Mouse (Mus musculus) heart, embryonic 14.5 days (tissue): ENCODE results near the gene Slc46a3. TPM values are rescaled to one million over a fixed set of nuclear protein-coding genes. Genes with fewer than 3 reads are reported as not detected.

ENCODE experiments used
- ATAC-seq: fragments of 200-750 bp; cut with Nextera tagmentation; 2 replicates; pipeline ENCODE4 v1.8.0; 2017; ENCODE audit warnings: low read depth, moderate TSS enrichment; ENCODE audit not compliant: insufficient number of reproducible peaks, insufficient read depth, low FRiP score
- H3K27ac ChIP-seq, 2 experiments: fragments of 200-500 bp in 1 of 2; fragments of 300-500 bp in 1 of 2; sonication (generic) in 1 of 2; replicated peaks in 1 of 2; 2 replicates each; pipeline ENCODE4 v1.5.1; 2012 to 2014; ENCODE audit warnings: low read depth in 2 of 2, low read length in 2 of 2, control low read depth in 1 of 2, mild to moderate bottlenecking in 1 of 2, mixed read lengths in 1 of 2; ENCODE audit not compliant: control insufficient read depth in 1 of 2, insufficient read depth in 1 of 2
- H3K27me3 ChIP-seq: fragments of 300-500 bp; sonication (generic); 2 replicates; pipeline ENCODE4 v1.6.1; 2014; ENCODE audit warnings: mild to moderate bottlenecking, low read length, control low read depth; ENCODE audit not compliant: control insufficient read depth, insufficient read depth
- H3K36me3 ChIP-seq: fragments of 300-500 bp; sonication (generic); 2 replicates; pipeline ENCODE4 v1.6.1; 2014; ENCODE audit warnings: mild to moderate bottlenecking, control low read depth, low read length, mixed read lengths; ENCODE audit not compliant: control insufficient read depth, insufficient read depth
- H3K4me1 ChIP-seq, 2 experiments: fragments of 200-500 bp in 1 of 2; fragments of 300-500 bp in 1 of 2; sonication (generic) in 1 of 2; 2 replicates each; pipeline ENCODE4 v1.6.1; 2012 to 2014; ENCODE audit warnings: low read length in 2 of 2, control low read depth in 1 of 2, mixed read lengths in 1 of 2; ENCODE audit not compliant: control insufficient read depth in 2 of 2, insufficient read depth in 2 of 2
- H3K4me2 ChIP-seq: fragments of 300-500 bp; sonication (generic); 2 replicates; pipeline ENCODE4 v1.6.1; 2014; ENCODE audit warnings: mild to moderate bottlenecking, low read length
- H3K4me3 ChIP-seq, 2 experiments: fragments of 200-500 bp in 1 of 2; fragments of 300-500 bp in 1 of 2; sonication (generic) in 1 of 2; 2 replicates each; pipeline ENCODE4 v1.5.1; 2012 to 2014; ENCODE audit warnings: low read length in 2 of 2, mild to moderate bottlenecking in 2 of 2, control low read depth in 1 of 2, low read depth in 1 of 2, moderate library complexity in 1 of 2; ENCODE audit not compliant: control insufficient read depth in 1 of 2, insufficient read depth in 1 of 2
- H3K9ac ChIP-seq: fragments of 300-500 bp; sonication (generic); 2 replicates; pipeline ENCODE4 v1.6.1; 2014; ENCODE audit warnings: mild to moderate bottlenecking, low read length
- H3K9me3 ChIP-seq: fragments of 300-500 bp; sonication (generic); 2 replicates; pipeline ENCODE4 v1.6.1; 2016; ENCODE audit warnings: low read length, control low read depth; ENCODE audit not compliant: control insufficient read depth
- WGBS: fragments of 180-500 bp; shearing (Covaris S2); extraction: QIAGEN DNeasy Blood & Tissue Kit; methylation state at CpG from one replicate; pipeline ENCODE4 v1.1.7; 2014; 5-methylcytosine and 5-hydroxymethylcytosine counted together
- polyA plus RNA-seq: library from polyadenylated mRNA; unstranded; fragments of >200 nt; fragmentation: Nextera tagmentation; extraction: Ambion mirVana; gene quantifications from 2 replicates; pipeline ENCODE4 v1.2.1, GENCODE M21; 2014

The Slc46a3 gene
- polyA plus RNA-seq, result 2.8 and 3.5 TPM in 2 replicates

- Histone ChIP-seq H3K27me3 (no peaks in the 10 kb centered on the region), H3K4me1 (peaks cover 17 to 22% of the 10 kb centered on the region in 2 experiments), H3K27ac (no peak within 1 kb of the TSS), H3K9me3 (no peaks in the 10 kb centered on the region), H3K36me3 (no peaks in the 10 kb centered on the region), H3K4me3 (peak within 1 kb of the TSS; percentile 64 to 78), H3K9ac (peak within 1 kb of the TSS; percentile 74), H3K4me2 (peak within 1 kb of the TSS; percentile 97)
- WGBS, result under 1% methylated on average over 47 of the region's 47 CpGs
- ATAC-seq, result peak; percentile 97
Observed at GRCm38 (mm10) chr5:147894455-147895076, at the start of gene Slc46a3. Gene Slc46a3, minus strand, starts transcription at chr5:147894815.

GRCm38 (mm10) chr5:147939226-147939625 lies 44.6 kb upstream of the Slc46a3 start:
- H3K9me3 ChIP-seq, result peaks cover 8% of the 10 kb centered on the region; the same call in 1 of the 2 replicates
- WGBS, result 37% methylated on average over 5 of the region's 5 CpGs
- no peak overlapping the region for H3K27ac ChIP-seq
- no peak overlapping the region for H3K4me3 ChIP-seq
- H3K9ac ChIP-seq, result no peak overlapping the region
- no peaks in the 10 kb centered on the region for H3K36me3 ChIP-seq
- H3K27me3 ChIP-seq, result no peaks in the 10 kb centered on the region
- peaks cover 4 to 16% of the 10 kb centered on the region in 2 experiments; a peak in 3 of 4 replicates for H3K4me1 ChIP-seq
- H3K4me2 ChIP-seq, result no peak overlapping the region
- ATAC-seq, result peak; percentile 61; the same call in 1 of the 2 replicates

- H3K36me3 ChIP-seq, result no peaks in the 10 kb centered on the region
- WGBS, result 78% methylated on average over 13 of the region's 13 CpGs
- H3K9me3 ChIP-seq, result no peaks in the 10 kb centered on the region; the same call in 1 of the 2 replicates
- H3K4me2 ChIP-seq, result no peak overlapping the region
- no peaks in the 10 kb centered on the region for H3K27me3 ChIP-seq
- H3K27ac ChIP-seq, result no peak overlapping the region
- no peak for ATAC-seq
- H3K4me3 ChIP-seq, result no peak overlapping the region
- peaks cover 2 to 10% of the 10 kb centered on the region in 2 experiments; a peak in 1 of 4 replicates for H3K4me1 ChIP-seq
- H3K9ac ChIP-seq, result no peak overlapping the region
Observed at GRCm38 (mm10) chr5:147935096-147935495, 40.5 kb upstream of the Slc46a3 start.

- no peaks in the 10 kb centered on the region for H3K27me3 ChIP-seq
- H3K4me2 ChIP-seq, result no peak overlapping the region
- no peak overlapping the region for H3K27ac ChIP-seq
- no peak overlapping the region for H3K4me3 ChIP-seq
- ATAC-seq, result no peak
- H3K9me3 ChIP-seq, result no peaks in the 10 kb centered on the region
- no peaks in the 10 kb centered on the region for H3K36me3 ChIP-seq
- no peak overlapping the region for H3K9ac ChIP-seq
- 73% methylated on average over 7 of the region's 7 CpGs for WGBS
- H3K4me1 ChIP-seq, result no peaks in the 10 kb centered on the region
Observed at GRCm38 (mm10) chr5:147928668-147929497, 34.3 kb upstream of the Slc46a3 start.

GRCm38 (mm10) chr5:147925935-147926604 lies 31.5 kb upstream of the Slc46a3 start:
- H3K4me1 ChIP-seq, result no peaks in the 10 kb centered on the region
- ATAC-seq, result no peak

GRCm38 (mm10) chr5:147924621-147925020 lies 30.0 kb upstream of the Slc46a3 start:
- H3K4me3 ChIP-seq, result no peak overlapping the region
- H3K27ac ChIP-seq, result no peak overlapping the region
- no peaks in the 10 kb centered on the region for H3K4me1 ChIP-seq
- H3K9ac ChIP-seq, result no peak overlapping the region
- WGBS, result 67% methylated on average over 5 of the region's 5 CpGs
- no peak overlapping the region for H3K4me2 ChIP-seq
- no peaks in the 10 kb centered on the region for H3K9me3 ChIP-seq
- no peaks in the 10 kb centered on the region for H3K27me3 ChIP-seq
- H3K36me3 ChIP-seq, result no peaks in the 10 kb centered on the region
- no peak for ATAC-seq

More at GRCm38 (mm10) chr5:147925935-147926604, 31.5 kb upstream of the Slc46a3 start:
- Histone ChIP-seq H3K27ac (no peak overlapping the region), H3K4me2 (no peak overlapping the region), H3K36me3 (no peaks in the 10 kb centered on the region), H3K9ac (no peak overlapping the region), H3K27me3 (no peaks in the 10 kb centered on the region), H3K9me3 (no peaks in the 10 kb centered on the region), H3K4me3 (no peak overlapping the region)
- 57% methylated on average over 15 of the region's 15 CpGs for WGBS

DNA sequence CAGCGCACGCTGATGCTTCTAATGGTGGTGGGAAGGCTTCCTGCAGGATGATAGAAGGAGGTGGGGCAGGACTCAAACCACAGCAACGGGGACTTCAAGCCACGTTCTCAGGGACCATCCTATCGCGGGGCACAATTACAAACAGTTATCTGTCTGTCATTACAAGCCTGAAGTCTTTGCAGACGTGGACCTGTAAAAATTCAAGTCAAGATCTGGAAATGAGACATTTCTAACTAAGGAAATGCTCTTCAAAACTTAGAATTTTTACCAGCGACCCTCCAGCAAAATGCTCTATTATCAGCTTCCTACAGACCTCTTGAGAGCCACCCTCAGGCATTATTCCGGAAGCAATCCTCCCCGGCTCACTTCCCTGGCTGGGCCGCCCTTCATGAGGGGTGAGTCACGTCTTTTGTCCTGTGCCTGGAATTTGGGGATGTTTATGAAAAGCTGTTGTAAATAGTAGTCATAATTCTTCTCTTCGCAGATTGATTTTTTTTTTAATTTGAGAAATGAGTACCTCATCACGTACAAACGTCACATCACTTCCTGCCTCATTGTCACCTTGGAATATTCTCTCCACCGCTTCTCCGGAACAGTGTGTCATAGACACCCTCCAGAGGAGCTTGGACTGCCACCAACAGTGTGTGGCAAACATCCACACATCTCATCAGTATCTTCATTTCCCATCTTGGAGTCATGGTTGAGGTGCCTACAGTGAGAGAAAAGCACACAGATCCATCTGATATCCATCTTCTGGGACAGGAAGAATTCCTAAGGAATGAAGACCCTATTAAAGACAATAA lies 23.6 kb upstream of the Slc46a3 start:
- no peak overlapping the region for H3K9ac ChIP-seq
- H3K4me1 ChIP-seq, result peaks cover 0 to 8% of the 10 kb centered on the region in 2 experiments; a peak in 1 of 4 replicates
- peak overlapping the region; percentile 47 to 64 for H3K27ac ChIP-seq
- H3K4me3 ChIP-seq, result no peak overlapping the region
- H3K9me3 ChIP-seq, result no peaks in the 10 kb centered on the region
- no peaks in the 10 kb centered on the region for H3K27me3 ChIP-seq
- 49% methylated on average over 17 of the region's 17 CpGs for WGBS
- peak; percentile 46; the same call in 1 of the 2 replicates for ATAC-seq
- H3K4me2 ChIP-seq, result 0 out of 2 replicates have a peak overlapping the region, but pooled peaks have one; percentile 3
- no peaks in the 10 kb centered on the region for H3K36me3 ChIP-seq
